ENCODE assay signal across 8 mouse cellular contexts in the genomic region with DNA sequence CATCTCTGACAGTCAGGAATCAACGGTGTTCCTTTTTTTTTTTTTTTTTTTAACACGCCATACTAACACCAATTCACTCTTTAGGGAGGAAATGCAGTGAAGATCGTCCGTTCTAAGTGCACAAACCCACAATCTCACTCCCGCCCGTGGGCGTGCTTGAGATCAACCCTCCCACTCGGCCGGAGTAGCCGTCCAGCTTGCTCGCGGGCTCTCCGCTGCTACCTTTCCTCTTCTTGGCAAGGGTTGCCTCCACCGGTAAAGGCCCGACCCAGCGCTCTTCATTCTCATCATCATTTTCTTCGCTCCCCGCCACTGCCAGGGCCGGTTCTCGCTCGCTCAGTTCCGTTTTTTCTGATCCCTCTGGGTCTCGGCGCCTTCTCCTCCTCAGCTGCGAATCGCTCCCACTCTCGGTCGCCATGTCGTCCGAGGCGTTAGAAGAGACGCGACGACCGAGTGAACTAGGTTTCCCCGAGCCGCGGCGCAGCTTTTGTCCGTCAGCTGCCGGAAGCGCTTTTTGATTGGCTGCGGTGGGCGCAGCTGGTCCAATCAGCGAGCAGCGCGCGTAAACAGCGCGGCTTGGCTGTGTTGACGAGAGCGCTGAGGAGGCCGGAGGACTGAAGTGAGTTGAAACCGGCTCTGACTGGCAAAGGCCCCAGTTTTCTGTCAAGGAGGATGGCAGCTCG. TPM values are rescaled to one million over a fixed set of nuclear protein-coding genes. Genes with fewer than 3 reads are reported as not detected.
A peak's percentile ranks its signal among the peaks of the same experiment; 100 is the strongest.
DNase-seq lines count a peak whose midpoint lies in the region; ATAC-seq and TF ChIP-seq lines count a peak whose summit lies in the region.

Gene Cenpk, plus strand, starts transcription at position 228 of the 683 bp plus-strand sequence.
Gene Ppwd1, minus strand, starts transcription at position 460 of the 683 bp plus-strand sequence.

- peak within 1 kb of the TSS; percentile 57 for H3K4me2 ChIP-seq in forebrain, postnatal 0 days (ENCODE audit: low read depth)
- H3K4me2 ChIP-seq in lung, embryonic 15.5 days: peak within 1 kb of the TSS; percentile 58

- DNase-seq in MEL (ENCODE audit: low read depth, low spot score): peak; percentile 98
- peak; percentile 96 to 97 for DNase-seq in cerebellum, adult 2 months
- DNase-seq in forebrain, postnatal 0 days: peak; percentile 99
- DNase-seq in heart, postnatal 4 days: peak; percentile 97
- DNase-seq in layer of hippocampus, adult 8-10 months (ENCODE audit: low spot score in 2 of 2): peak; percentile 92 to 95
- peak; percentile 91 for DNase-seq in ovary, adult 18-20 months (ENCODE audit: low spot score)
- peak; percentile 98 for DNase-seq in thymus, postnatal 0 days (ENCODE audit: low spot score)

- H3K4me3 ChIP-seq in MEL (ENCODE audit: control insufficient read depth in 1 of 2, insufficient read depth in 1 of 2, low read depth in 2 of 2, low read length in 2 of 2): peak within 1 kb of the TSS; percentile 61 to 92
- peak within 1 kb of the TSS; percentile 74 for H3K4me3 ChIP-seq in cerebellum, adult 2 months (replicated peaks; ENCODE audit: insufficient read depth, low read depth, low read length)
- H3K4me3 ChIP-seq in forebrain, postnatal 0 days (ENCODE audit: low read depth, low read length): peak within 1 kb of the TSS; percentile 93
- peak within 1 kb of the TSS; percentile 93 for H3K4me3 ChIP-seq in lung, embryonic 15.5 days

- TF ChIP-seq RAD21 in MEL (IDR thresholded peaks at IDR 0.05; ENCODE audit: low read depth, low read length): no peak

- TF ChIP-seq CTCF in MEL (IDR thresholded peaks at IDR 0.05 in 2 of 3, conservative IDR thresholded peaks at IDR 0.05 in 1 of 3; ENCODE audit: control insufficient read depth in 1 of 3, insufficient read depth in 1 of 3, low read depth in 2 of 3, low read length in 3 of 3, poor library complexity in 1 of 3, severe bottlenecking in 1 of 3): no peak
- no peak for TF ChIP-seq CTCF in cerebellum, adult 2 months (IDR thresholded peaks at IDR 0.05; ENCODE audit: borderline replicate concordance, insufficient read depth, low read depth, low read length)
- no peak for TF ChIP-seq CTCF in forebrain, postnatal 0 days (IDR thresholded peaks at IDR 0.05; ENCODE audit: low read depth)

- H3K9ac ChIP-seq in MEL (ENCODE audit: control insufficient read depth, low read depth, low read length, poor library complexity, severe bottlenecking): peak within 1 kb of the TSS; percentile 96
- peak within 1 kb of the TSS; percentile 83 for H3K9ac ChIP-seq in forebrain, postnatal 0 days
- H3K9ac ChIP-seq in lung, embryonic 15.5 days: peak within 1 kb of the TSS; percentile 89

- H3K4me1 ChIP-seq in MEL (ENCODE audit: control insufficient read depth in 1 of 2, insufficient read depth in 2 of 2, low read length in 2 of 2): peaks cover 3 to 8% of the 10 kb centered on the region in 2 experiments
- no peaks in the 10 kb centered on the region; the same call in 1 of the 2 replicates for H3K4me1 ChIP-seq in cerebellum, adult 2 months (ENCODE audit: control insufficient read depth, insufficient read depth, low read length)
- H3K4me1 ChIP-seq in forebrain, postnatal 0 days (ENCODE audit: insufficient read depth): peaks cover 9% of the 10 kb centered on the region; the same call in 1 of the 2 replicates
- H3K4me1 ChIP-seq in lung, embryonic 15.5 days: peaks cover 13% of the 10 kb centered on the region

- no peaks in the 10 kb centered on the region for H3K27me3 ChIP-seq in MEL (ENCODE audit: control insufficient read depth in 1 of 2, insufficient read depth in 2 of 2, low read length in 2 of 2)
- H3K27me3 ChIP-seq in cerebellum, adult 2 months (ENCODE audit: control insufficient read depth, insufficient read depth, low read length): no peaks in the 10 kb centered on the region
- H3K27me3 ChIP-seq in forebrain, postnatal 0 days (ENCODE audit: insufficient read depth, low read length): no peaks in the 10 kb centered on the region
- H3K27me3 ChIP-seq in lung, embryonic 15.5 days: no peaks in the 10 kb centered on the region

- peaks cover 27% of the 10 kb centered on the region for H3K79me2 ChIP-seq in MEL (ENCODE audit: control insufficient read depth, insufficient read depth, low read length, poor library complexity)

- no peaks in the 10 kb centered on the region for H3K9me3 ChIP-seq in MEL (replicated peaks; ENCODE audit: insufficient read depth, low read length)
- no peaks in the 10 kb centered on the region for H3K9me3 ChIP-seq in forebrain, postnatal 0 days (ENCODE audit: low read length)
- no peaks in the 10 kb centered on the region for H3K9me3 ChIP-seq in lung, embryonic 15.5 days

- TF ChIP-seq POLR2A in MEL (IDR thresholded peaks at IDR 0.05; ENCODE audit: control insufficient read depth in 1 of 2, insufficient read depth in 1 of 2, low read depth in 1 of 2, low read length in 2 of 2, poor library complexity in 1 of 2): peak; percentile 79 to 90
- peak; percentile 92; the same call in 1 of the 2 replicates for TF ChIP-seq POLR2A in cerebellum, adult 2 months (IDR thresholded peaks at IDR 0.05; ENCODE audit: borderline replicate concordance, insufficient read depth, low read length)

- TF ChIP-seq EP300 in MEL (IDR thresholded peaks at IDR 0.05; ENCODE audit: low read depth in 1 of 2, low read length in 2 of 2): peak in 1 of 2 experiments; percentile 29; a peak in 1 of 4 replicates

- WGBS in cerebellum, adult 2 months: under 1% methylated on average over 55 of the region's 55 CpGs
- under 1% methylated on average over 55 of the region's 55 CpGs for WGBS in forebrain, postnatal 0 days
- under 1% methylated on average over 55 of the region's 55 CpGs for WGBS in lung, embryonic 15.5 days

- H3K27ac ChIP-seq in MEL (ENCODE audit: control insufficient read depth, low read depth, low read length): peak within 1 kb of the TSS; percentile 92
- peak within 1 kb of the TSS; percentile 43 for H3K27ac ChIP-seq in cerebellum, adult 2 months (ENCODE audit: insufficient read depth, low read length)
- H3K27ac ChIP-seq in forebrain, postnatal 0 days (ENCODE audit: low read depth, low read length): peak within 1 kb of the TSS; percentile 96
- peak within 1 kb of the TSS; percentile 95 for H3K27ac ChIP-seq in lung, embryonic 15.5 days

- ATAC-seq in forebrain, postnatal 0 days: peak; percentile 100
- peak; percentile 100 for ATAC-seq in lung, embryonic 15.5 days (ENCODE audit: borderline replicate concordance, extremely low read depth, low FRiP score, low TSS enrichment)

- H3K36me3 ChIP-seq in MEL (ENCODE audit: control insufficient read depth in 1 of 2, insufficient read depth in 2 of 2, low read length in 2 of 2): peaks cover 0 to 25% of the 10 kb centered on the region in 2 experiments; a peak in 3 of 4 replicates
- H3K36me3 ChIP-seq in forebrain, postnatal 0 days (ENCODE audit: insufficient read depth): no peaks in the 10 kb centered on the region
- peaks cover 10% of the 10 kb centered on the region; the same call in 1 of the 2 replicates for H3K36me3 ChIP-seq in lung, embryonic 15.5 days

TF ChIP-seq in MEL, 35 proteins besides CTCF, POLR2A, EP300 and RAD21 (continues in another document):
- TF ChIP-seq KAT2A (conservative IDR thresholded peaks at IDR 0.05; ENCODE audit: low read depth, low read length) (no peak; the same call in 1 of the 2 replicates), SMC3 (IDR thresholded peaks at IDR 0.05; ENCODE audit: low read depth, low read length) (no peak), SIN3A (IDR thresholded peaks at IDR 0.05; ENCODE audit: low read length) (peak; percentile 88), CHD2 (IDR thresholded peaks at IDR 0.05; ENCODE audit: low read length) (no peak), RCOR1 (IDR thresholded peaks at IDR 0.05; ENCODE audit: low read depth, low read length) (no peak), NELFE (IDR thresholded peaks at IDR 0.05; ENCODE audit: low read depth, low read length) (peak; percentile 87), USF1 (IDR thresholded peaks at IDR 0.05; ENCODE audit: low read depth, low read length) (no peak), ZNF384 (IDR thresholded peaks at IDR 0.05; ENCODE audit: low read depth, low read length) (peak; percentile 83), ZC3H11A (IDR thresholded peaks at IDR 0.05; ENCODE audit: low read depth, low read length) (no peak), GATA1 (IDR thresholded peaks at IDR 0.05; ENCODE audit: low read depth, low read length) (no peak), TAL1 (IDR thresholded peaks at IDR 0.05; ENCODE audit: low read length) (no peak), ZMIZ1 (IDR thresholded peaks at IDR 0.05; ENCODE audit: low read depth, low read length) (peak; percentile 81; the same call in 1 of the 2 replicates), POLR2AphosphoS2 (IDR thresholded peaks at IDR 0.05; ENCODE audit: low read length) (peak; percentile 79; the same call in 1 of the 2 replicates), MYB (IDR thresholded peaks at IDR 0.05; ENCODE audit: low read depth, low read length) (no peak; the same call in 1 of the 2 replicates), ELF1 (IDR thresholded peaks at IDR 0.05; ENCODE audit: low read depth, low read length) (peak; percentile 91)

RNA-seq across cellular contexts. Expression of gene Cenpk, which starts in this region (rescaled TPM):
- 18.5 and 20.3 TPM in 2 replicates for total RNA-seq in MEL (2012; rRNA removed)
- 100 to 1,000 TPM in 1 of 2 experiments, 1 to 10 TPM in 1; 8.9 to 408 TPM for polyA plus RNA-seq in MEL (2012; ENCODE audit: insufficient read depth in 1 of 2, insufficient read length in 2 of 2, low read depth in 1 of 2, low replicate concordance in 2 of 2, missing spikeins in 1 of 2)
- polyA plus RNA-seq in cerebellum, adult 2 months (2012; rRNA removed): 1.0 TPM in 2 replicates
- total RNA-seq in forebrain, postnatal 0 days (2014; rRNA removed): 3.5 and 10.7 TPM in 2 replicates
- polyA plus RNA-seq in forebrain, postnatal 0 days (2015; fragmentation: Nextera tagmentation; extraction: Ambion mirVana): 13.5 and 15.2 TPM in 2 replicates
- 10 to 100 TPM; 10.2 to 13.5 TPM for total RNA-seq in heart, postnatal 4 days (2021)
- total RNA-seq in layer of hippocampus, adult 8-10 months (2022): 1 to 10 TPM in 2 of 4 experiments, under 1 TPM in 2; 0.63 to 1.5 (median 1.2) TPM
- 72.8 and 78.6 TPM in 2 replicates for polyA plus RNA-seq in lung, embryonic 15.5 days (2015; fragmentation: Nextera tagmentation; extraction: Ambion mirVana)
- 68.6 and 72.9 TPM in 2 replicates for polyA plus RNA-seq in thymus, postnatal 0 days (2015; fragmentation: Nextera tagmentation; extraction: Ambion mirVana)

RNA-seq across cellular contexts. Expression of gene Ppwd1, which starts in this region (rescaled TPM):
- total RNA-seq in MEL (2012; rRNA removed): 16.2 and 17.1 TPM in 2 replicates
- polyA plus RNA-seq in MEL (2012; ENCODE audit: insufficient read depth in 1 of 2, insufficient read length in 2 of 2, low read depth in 1 of 2, low replicate concordance in 2 of 2, missing spikeins in 1 of 2): 10 to 100 TPM in 1 of 2 experiments, not detected in 1; 16.0 TPM
- 9.1 and 9.2 TPM in 2 replicates for polyA plus RNA-seq in cerebellum, adult 2 months (2012; rRNA removed)
- total RNA-seq in forebrain, postnatal 0 days (2014; rRNA removed): 7.8 and 10.0 TPM in 2 replicates
- 4.4 and 4.6 TPM in 2 replicates for polyA plus RNA-seq in forebrain, postnatal 0 days (2015; fragmentation: Nextera tagmentation; extraction: Ambion mirVana)
- total RNA-seq in heart, postnatal 4 days (2021): 10 to 100 TPM; 10.2 to 11.6 TPM
- total RNA-seq in layer of hippocampus, adult 8-10 months (2022): 10 to 100 TPM; 13.4 to 16.2 (median 14.7) TPM
- polyA plus RNA-seq in lung, embryonic 15.5 days (2015; fragmentation: Nextera tagmentation; extraction: Ambion mirVana): 16.0 and 16.4 TPM in 2 replicates
- polyA plus RNA-seq in thymus, postnatal 0 days (2015; fragmentation: Nextera tagmentation; extraction: Ambion mirVana): 16.7 and 17.1 TPM in 2 replicates

Comparison
In these comparisons a context has a peak if more than half of its experiments do, and no peak if none do; other contexts are left out.
1. Peak in every context shown above with its lines: DNase-seq, ATAC-seq, H3K4me3 ChIP-seq and H3K27ac ChIP-seq.
2. H3K27ac ChIP-seq: peak in every context shown above with its lines; median percentile 96 in forebrain, postnatal 0 days; 95 in lung, embryonic 15.5 days; 92 in MEL; 43 in cerebellum, adult 2 months.